Mouse (Mus musculus) brown adipose tissue, adult 24 weeks (tissue): ENCODE results near the gene Krtap22-2. TPM values are rescaled to one million over a fixed set of nuclear protein-coding genes. Genes with fewer than 3 reads are reported as not detected.
"Not testable (repeated sequence)": the region's sequence is repeated elsewhere in the genome, so short reads cannot be mapped to it uniquely, and the experiment has no call there.

Experiments
- H3K27ac ChIP-seq: fragments of 200-500 bp; replicated peaks from 2 replicates; pipeline ENCODE4 v1.5.1; 2012; ENCODE audit warnings: low read depth, mild to moderate bottlenecking, low read length
- H3K4me1 ChIP-seq: fragments of 200-500 bp; 2 replicates; pipeline ENCODE4 v1.6.1; 2012; ENCODE audit warnings: low read length, mixed read lengths; ENCODE audit not compliant: control insufficient read depth, insufficient read depth, insufficient read length
- H3K4me3 ChIP-seq: fragments of 200-500 bp; 2 replicates; pipeline ENCODE4 v1.5.1; 2012; ENCODE audit warnings: low read depth, mild to moderate bottlenecking, low read length, moderate library complexity; ENCODE audit not compliant: insufficient read depth
- polyA plus RNA-seq: library from polyadenylated mRNA; stranded (reverse); fragments of >200 nt; gene quantifications from 2 replicates; pipeline ENCODE4 v1.2.4, GENCODE M21; 2012; ENCODE audit not compliant: missing spikeins, insufficient read depth, insufficient read length

The Krtap22-2 gene
- polyA plus RNA-seq, result not detected in 2 replicates

- Histone ChIP-seq H3K4me3 (no peak within 1 kb of the TSS), H3K27ac (no peak within 1 kb of the TSS), H3K4me1 (no peaks in the 10 kb centered on the region)
Observed at GRCm38 (mm10) chr16:89010659-89011058, at the start of gene Krtap22-2. Gene Krtap22-2 (minus strand): TSS chr16:89010759.

DNA sequence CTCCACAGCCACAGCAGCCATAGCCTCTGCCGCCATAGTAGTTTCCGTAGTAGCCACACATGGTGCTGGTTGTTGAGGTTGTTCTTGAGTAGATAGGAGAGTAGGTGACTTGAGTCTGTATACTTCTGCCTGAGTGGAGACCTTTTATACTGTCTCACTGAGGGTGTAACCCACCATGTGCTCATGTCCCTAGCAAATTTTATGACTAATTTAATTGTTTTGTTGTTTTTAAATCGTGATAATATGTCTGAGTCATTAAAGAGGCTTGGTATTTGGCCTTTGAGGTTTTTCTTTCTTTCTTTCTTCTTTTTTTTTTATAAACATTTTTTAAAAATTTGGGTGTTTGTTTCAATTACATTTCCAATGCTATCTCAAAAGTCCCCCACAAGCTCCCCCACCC lies 37.2 kb upstream of the Krtap22-2 start, which contains the start of gene Krtap6-5:
Gene Krtap6-5, minus strand, starts transcription at position 101 of the 400 bp plus-strand sequence.
- no peaks in the 10 kb centered on the region for H3K4me1 ChIP-seq
- no peak within 1 kb of the TSS for H3K27ac ChIP-seq
- H3K4me3 ChIP-seq, result no peak within 1 kb of the TSS

DNA sequence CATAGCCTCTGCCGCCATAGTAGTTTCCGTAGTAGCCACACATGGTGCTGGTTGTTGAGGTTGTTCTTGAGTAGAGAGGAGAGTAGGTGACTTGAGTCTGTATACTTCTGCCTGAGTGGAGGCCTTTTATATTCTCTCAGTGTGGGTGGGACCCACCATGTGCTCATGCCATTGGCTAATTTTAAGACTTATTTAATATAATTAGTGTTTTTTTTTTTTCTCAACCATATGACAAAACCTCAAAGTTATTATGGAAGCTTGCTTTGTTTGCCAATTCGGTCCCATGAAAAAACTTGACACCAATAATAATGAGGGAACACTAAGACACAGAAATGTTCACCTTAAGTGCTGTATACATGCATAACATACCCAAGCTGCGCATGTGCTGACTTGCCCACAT lies 30.8 kb upstream of the Krtap22-2 start, which contains the start of gene Gm10228:
Gene Gm10228, minus strand, starts transcription at position 101 of the 400 bp plus-strand sequence.
- not testable (repeated sequence) for H3K27ac ChIP-seq, H3K4me1 ChIP-seq, H3K4me3 ChIP-seq

DNA sequence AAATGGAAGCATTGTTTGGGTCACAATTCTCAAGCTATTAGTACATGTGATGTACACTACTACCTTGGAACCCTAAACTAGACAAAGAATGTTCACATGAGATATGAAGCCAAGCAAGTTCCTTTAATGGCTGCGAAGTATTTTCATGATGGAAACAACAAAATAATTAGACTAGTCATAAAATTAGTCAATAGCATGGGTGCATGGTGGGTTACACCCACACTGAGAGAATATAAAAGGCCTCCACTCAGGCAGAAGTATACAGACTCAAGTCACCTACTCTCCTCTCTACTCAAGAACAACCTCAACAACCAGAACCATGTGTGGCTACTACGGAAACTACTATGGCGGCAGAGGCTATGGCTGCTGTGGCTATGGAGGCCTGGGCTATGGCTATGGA lies 20.8 kb upstream of the Krtap22-2 start, which contains the start of gene Krtap6-1:
Gene Krtap6-1, plus strand, starts transcription at position 301 of the 400 bp plus-strand sequence.
- not testable (repeated sequence) for H3K27ac ChIP-seq

DNA sequence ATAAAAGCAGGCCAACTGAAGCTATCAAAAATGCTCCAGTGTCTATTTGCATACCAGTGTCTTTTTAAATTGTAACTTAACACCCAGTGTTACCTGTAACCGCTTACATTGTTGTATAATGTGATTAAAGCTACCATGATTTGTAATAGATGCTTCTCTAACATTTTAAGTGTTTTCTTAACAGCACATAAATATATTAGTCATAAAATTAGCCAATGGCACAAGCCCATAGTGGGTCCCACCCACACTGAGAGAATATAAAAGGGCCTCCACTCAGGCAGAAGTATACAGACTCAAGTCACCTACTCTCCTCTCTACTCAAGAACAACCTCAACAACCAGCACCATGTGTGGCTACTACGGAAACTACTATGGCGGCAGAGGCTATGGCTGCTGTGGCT lies 4.4 kb upstream of the Krtap22-2 start, which contains the start of gene Gm10229:
Gene Gm10229, plus strand, starts transcription at position 301 of the 400 bp plus-strand sequence.
- not testable (repeated sequence) for H3K4me1 ChIP-seq, H3K4me3 ChIP-seq, H3K27ac ChIP-seq

More for the DNA sequence above, 20.8 kb upstream of the Krtap22-2 start, which contains the start of gene Krtap6-1:
- not testable (repeated sequence) for H3K4me1 ChIP-seq, H3K4me3 ChIP-seq

GRCm38 (mm10) chr16:89013973-89014372 lies 3.4 kb upstream of the Krtap22-2 start:
- Histone ChIP-seq H3K27ac (no peak overlapping the region), H3K4me3 (no peak overlapping the region), H3K4me1 (no peaks in the 10 kb centered on the region)

GRCm38 (mm10) chr16:88962773-88963172 lies 47.8 kb downstream of the Krtap22-2 start, which contains the start of gene Krtap16-3:
Gene Krtap16-3 (minus strand): TSS chr16:88962873.
- H3K27ac ChIP-seq, result no peak within 1 kb of the TSS
- no peaks in the 10 kb centered on the region for H3K4me1 ChIP-seq
- H3K4me3 ChIP-seq, result no peak within 1 kb of the TSS

Other genes with a start within 250 kb of the Krtap22-2 start
- gene 2310057N15Rik, start 236.6 kb downstream of the Krtap22-2 start, polyA plus RNA-seq, result not detected in 2 replicates
- gene Gm5965, start 232.9 kb downstream of the Krtap22-2 start, polyA plus RNA-seq, result not detected in 2 replicates
- not detected in 2 replicates for gene Gm20741, start 198.5 kb downstream of the Krtap22-2 start, polyA plus RNA-seq
- not detected in 2 replicates for gene Krtap15, start 190.5 kb downstream of the Krtap22-2 start, polyA plus RNA-seq
- gene Krtap14, start 184.6 kb downstream of the Krtap22-2 start, polyA plus RNA-seq, result not detected in 2 replicates
- gene Krtap19-1, start 141.3 kb downstream of the Krtap22-2 start, polyA plus RNA-seq, result not detected in 2 replicates
- gene Krtap19-2, start 136.5 kb downstream of the Krtap22-2 start, polyA plus RNA-seq, result not detected in 2 replicates
- not detected in 2 replicates for gene Krtap19-3, start 132.7 kb downstream of the Krtap22-2 start, polyA plus RNA-seq
- not detected in 2 replicates for gene Krtap19-4, start 125.7 kb downstream of the Krtap22-2 start, polyA plus RNA-seq
- gene Krtap19-5, start 114.3 kb downstream of the Krtap22-2 start, polyA plus RNA-seq, result not detected in 2 replicates
- not detected in 2 replicates for gene Krtap19-9b, start 78.5 kb downstream of the Krtap22-2 start, polyA plus RNA-seq
- not detected in 2 replicates for gene Krtap16-3, start 47.9 kb downstream of the Krtap22-2 start, polyA plus RNA-seq
- not detected in 2 replicates for gene Gm10229, start 4.5 kb upstream of the Krtap22-2 start, polyA plus RNA-seq
- gene Krtap6-1, start 20.9 kb upstream of the Krtap22-2 start, polyA plus RNA-seq, result not detected in 2 replicates
- not detected in 2 replicates for gene Gm10228, start 30.7 kb upstream of the Krtap22-2 start, polyA plus RNA-seq
- gene Krtap6-5, start 37.1 kb upstream of the Krtap22-2 start, polyA plus RNA-seq, result not detected in 2 replicates
- not detected in 2 replicates for gene 1110025L11Rik, start 53.2 kb upstream of the Krtap22-2 start, polyA plus RNA-seq
- not detected in 2 replicates for gene Krtap6-3, start 73.3 kb upstream of the Krtap22-2 start, polyA plus RNA-seq
- gene Gm6358, start 130.1 kb upstream of the Krtap22-2 start, polyA plus RNA-seq, result not detected in 2 replicates
- gene Gm10061, start 140.3 kb upstream of the Krtap22-2 start, polyA plus RNA-seq, result not detected in 2 replicates
- gene Gm9789, start 147.2 kb upstream of the Krtap22-2 start, polyA plus RNA-seq, result not detected in 2 replicates
- not detected in 2 replicates for gene Gm7735, start 158.7 kb upstream of the Krtap22-2 start, polyA plus RNA-seq
- not detected in 2 replicates for gene 1110057P08Rik, start 164.0 kb upstream of the Krtap22-2 start, polyA plus RNA-seq
- gene Krtap20-2, start 195.1 kb upstream of the Krtap22-2 start, polyA plus RNA-seq, result not detected in 2 replicates